Mouse (Mus musculus): ENCODE results near the gene Evx1. TPM values are rescaled to one million over a fixed set of nuclear protein-coding genes. Genes with fewer than 3 reads are reported as not detected.

Evx1 gene
- polyA plus RNA-seq, 1 experiment from 2014 or later: 2.3 TPM

DNA sequence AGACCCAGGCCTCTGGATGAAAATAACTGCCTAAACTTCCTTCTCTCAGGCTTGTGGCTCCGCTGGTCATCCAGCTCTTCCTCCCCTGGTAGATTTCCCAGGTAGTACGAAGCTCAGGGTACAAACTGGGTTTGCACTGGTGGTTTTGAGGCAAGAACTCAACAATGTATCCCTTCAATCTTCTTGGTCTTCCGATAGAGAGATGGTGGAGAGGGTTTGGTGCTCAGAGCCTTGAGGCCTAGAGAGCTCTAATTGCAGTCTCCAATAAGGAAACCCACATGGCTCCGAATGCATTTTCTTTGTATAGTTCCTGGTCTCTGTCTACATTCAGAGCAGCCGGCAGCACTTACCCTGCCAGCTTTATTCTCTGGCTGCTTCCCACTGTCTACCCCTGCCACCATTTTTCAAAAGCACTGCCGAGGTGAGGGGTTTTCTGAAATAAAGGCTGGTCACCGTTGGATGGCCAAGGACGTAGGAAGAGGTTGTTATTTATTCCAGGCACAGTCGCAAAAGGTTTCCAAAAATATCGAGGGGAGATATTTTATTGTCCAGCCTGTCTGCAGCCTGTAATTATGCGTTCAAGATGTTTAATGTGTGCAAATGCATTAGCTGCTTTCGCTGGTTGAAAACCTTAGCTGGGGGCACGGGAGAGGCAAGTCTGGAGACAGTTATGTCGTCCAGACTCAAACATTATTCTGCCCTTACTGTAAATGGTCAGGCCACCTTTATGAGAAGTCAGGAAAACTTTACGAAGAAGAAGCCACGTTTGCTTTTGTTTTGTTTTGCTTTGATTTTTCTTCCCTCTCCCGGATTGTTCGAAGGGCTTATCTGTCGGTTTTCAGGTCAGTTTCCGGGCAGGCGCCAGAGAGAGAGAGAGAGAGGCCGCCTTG, 40.3 kb upstream of the Evx1 start:
- Histone ChIP-seq H3K4me3 (no peak overlapping the region), H3K36me3 (no peaks in the 10 kb centered on the region), H3K4me1 (replicated peaks) (no peaks in the 10 kb centered on the region; the same call in 1 of the 2 replicates), H3K27me3 (peaks cover 99% of the 10 kb centered on the region), H3K9me3 (no peaks in the 10 kb centered on the region), H3K4me2 (no peak overlapping the region), H3K27ac (replicated peaks) (no peak overlapping the region), H3K9ac (no peak overlapping the region)
- WGBS: 3% methylated on average over 22 of the region's 22 CpGs
- no peak for ATAC-seq (ENCODE audit: low read depth)

DNA sequence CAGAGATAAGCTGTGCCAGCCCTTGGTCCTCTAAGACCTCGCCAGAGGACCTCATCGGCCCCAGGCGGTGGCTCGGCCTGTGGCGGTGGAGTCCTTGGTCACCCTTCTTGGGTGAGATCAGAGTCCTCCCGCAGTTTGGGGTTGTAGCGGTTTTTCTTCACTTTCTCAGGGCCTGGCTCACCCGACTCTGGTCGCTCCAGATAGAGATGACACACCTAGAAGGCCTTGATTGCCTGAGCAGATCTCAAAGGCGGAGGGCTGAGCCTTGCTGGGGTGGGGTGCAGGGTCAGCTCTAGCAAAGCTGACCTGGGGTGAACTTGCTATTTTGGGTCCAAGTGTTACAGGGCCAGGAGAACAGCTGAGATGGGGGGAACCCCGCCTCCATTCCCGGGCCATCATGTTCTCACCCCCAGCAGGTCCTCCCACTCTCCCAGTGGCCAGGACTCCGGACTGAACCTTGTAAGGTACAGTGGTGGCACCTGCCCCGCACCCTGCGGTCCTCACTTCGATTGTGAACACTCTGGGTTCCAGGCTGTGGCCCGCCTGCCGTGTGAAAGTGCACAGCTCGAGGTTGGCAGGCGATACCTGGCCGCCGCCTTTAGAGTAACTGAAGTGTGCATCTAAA, 39.5 kb upstream of the Evx1 start:
- no peak overlapping the region for H3K9ac ChIP-seq
- WGBS: under 1% methylated on average over 22 of the region's 22 CpGs
- H3K36me3 ChIP-seq: no peaks in the 10 kb centered on the region
- peaks cover 98% of the 10 kb centered on the region for H3K27me3 ChIP-seq
- no peaks in the 10 kb centered on the region for H3K9me3 ChIP-seq
- no peak overlapping the region for H3K27ac ChIP-seq (replicated peaks)
- no peak for ATAC-seq (ENCODE audit: low read depth)
- no peaks in the 10 kb centered on the region; the same call in 1 of the 2 replicates for H3K4me1 ChIP-seq (replicated peaks)
- no peak overlapping the region for H3K4me3 ChIP-seq
- H3K4me2 ChIP-seq: no peak overlapping the region

DNA sequence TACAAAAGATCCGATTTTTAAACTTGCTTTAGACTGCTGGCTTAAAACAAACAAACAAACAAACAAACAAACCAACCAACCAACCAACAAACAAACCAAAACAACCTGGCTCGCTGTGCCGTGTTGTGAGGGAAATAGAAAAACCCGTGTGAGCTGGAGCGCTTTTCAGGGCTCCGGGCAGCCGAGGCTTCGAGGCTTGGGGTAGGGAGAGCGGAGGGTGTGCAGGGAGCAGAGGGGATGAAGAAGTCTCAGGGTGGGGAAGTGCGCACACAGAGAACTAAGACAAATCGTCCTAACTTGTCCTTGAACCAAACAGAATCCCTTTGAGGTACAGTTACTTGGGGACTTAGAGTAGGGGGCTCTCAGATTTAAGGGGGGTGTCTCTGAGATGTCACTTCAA, 38.7 kb upstream of the Evx1 start:
- H3K9me3 ChIP-seq: no peaks in the 10 kb centered on the region
- WGBS: 2% methylated on average over 11 of the region's 11 CpGs
- no peak for ATAC-seq (ENCODE audit: low read depth)
- H3K9ac ChIP-seq: no peak overlapping the region
- no peak overlapping the region for H3K27ac ChIP-seq (replicated peaks)
- no peak overlapping the region for H3K4me2 ChIP-seq
- no peaks in the 10 kb centered on the region for H3K36me3 ChIP-seq
- no peaks in the 10 kb centered on the region; the same call in 1 of the 2 replicates for H3K4me1 ChIP-seq (replicated peaks)
- no peak overlapping the region for H3K4me3 ChIP-seq
- H3K27me3 ChIP-seq: peaks cover 96% of the 10 kb centered on the region

DNA sequence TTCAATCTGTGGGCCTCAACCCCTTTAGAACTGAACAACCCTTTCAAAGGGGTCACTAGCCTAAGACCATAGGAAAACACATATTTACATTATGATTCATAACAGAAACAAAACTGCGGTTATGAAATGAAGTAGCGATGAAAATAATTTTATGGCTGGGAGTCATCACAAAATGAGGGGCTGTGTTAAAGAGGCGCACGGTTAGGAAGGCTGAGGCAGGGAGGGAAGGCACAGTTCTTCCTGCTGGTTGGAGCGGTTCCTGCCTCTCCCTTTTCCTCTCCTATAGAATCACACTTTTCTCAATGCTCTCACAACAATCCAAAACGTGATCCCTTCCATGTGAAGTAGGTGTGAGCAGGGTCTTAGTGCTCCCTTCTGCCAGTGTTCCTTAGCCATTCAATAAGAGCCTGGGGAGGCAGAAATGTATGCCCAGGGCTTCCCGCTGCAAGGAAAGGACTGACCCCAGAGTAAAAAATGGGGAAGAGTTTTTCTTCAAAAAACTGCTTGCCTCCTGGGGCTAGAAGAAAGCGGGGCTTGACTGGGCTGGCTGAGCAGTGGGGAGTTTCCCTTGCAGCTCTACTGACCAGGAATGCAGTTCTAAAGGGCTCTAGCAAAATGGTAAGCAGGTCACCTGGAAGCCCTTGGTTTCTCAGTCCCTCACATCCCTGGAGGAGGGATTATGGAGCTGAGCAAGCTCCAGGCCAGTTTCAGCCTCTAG, 37.6 kb upstream of the Evx1 start:
- Histone ChIP-seq H3K9ac (no peak overlapping the region), H3K4me2 (no peak overlapping the region), H3K27me3 (peaks cover 96% of the 10 kb centered on the region), H3K36me3 (no peaks in the 10 kb centered on the region), H3K9me3 (no peaks in the 10 kb centered on the region), H3K4me1 (replicated peaks) (no peaks in the 10 kb centered on the region), H3K4me3 (no peak overlapping the region), H3K27ac (replicated peaks) (no peak overlapping the region)
- no peak for ATAC-seq (ENCODE audit: low read depth)
- WGBS: 5% methylated on average over 8 of the region's 8 CpGs

DNA sequence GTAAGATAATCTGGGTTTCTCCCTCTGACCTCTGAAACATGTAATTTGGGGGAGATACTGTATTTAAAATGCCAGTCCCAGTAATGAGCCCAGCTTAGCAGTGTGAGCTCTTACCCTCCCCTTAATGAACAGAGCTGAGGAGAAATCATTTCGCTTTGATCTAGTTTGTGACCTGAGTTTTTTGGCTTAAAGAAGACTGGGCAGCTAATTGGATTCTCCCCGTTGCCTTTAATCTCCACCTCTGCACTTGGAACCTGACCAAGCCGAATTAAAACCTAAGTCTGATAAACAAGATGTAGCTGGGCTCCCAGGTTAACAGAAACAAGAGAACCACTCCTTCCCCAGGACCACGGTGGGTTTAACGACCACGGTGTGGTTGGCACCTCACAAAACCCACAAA, 36.9 kb upstream of the Evx1 start:
- Histone ChIP-seq H3K4me2 (no peak overlapping the region), H3K27me3 (peaks cover 96% of the 10 kb centered on the region), H3K9me3 (no peaks in the 10 kb centered on the region), H3K9ac (no peak overlapping the region), H3K27ac (replicated peaks) (no peak overlapping the region), H3K4me3 (no peak overlapping the region), H3K36me3 (no peaks in the 10 kb centered on the region), H3K4me1 (replicated peaks) (no peaks in the 10 kb centered on the region)
- WGBS: under 1% methylated on average over 6 of the region's 6 CpGs
- ATAC-seq (ENCODE audit: low read depth): no peak

DNA sequence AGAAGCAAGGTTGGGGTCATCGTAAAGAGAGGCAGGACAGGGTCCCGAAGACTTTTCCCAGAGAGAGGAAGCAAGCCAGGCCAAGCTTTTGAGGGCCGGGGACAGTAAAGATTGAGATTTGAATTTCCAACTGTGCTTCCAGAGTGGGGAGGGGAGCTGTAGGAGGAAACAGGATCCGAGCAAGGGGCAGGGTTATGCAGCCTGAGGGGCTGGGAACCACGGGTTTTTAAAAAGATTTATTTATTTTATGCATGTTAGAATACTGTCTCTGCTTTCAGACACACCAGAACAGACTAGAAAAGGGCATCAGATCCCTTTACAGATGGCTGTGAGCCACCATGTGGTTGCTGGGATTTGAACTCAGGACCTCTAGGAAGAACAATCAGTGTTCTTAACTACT, 36.4 kb upstream of the Evx1 start:
- Histone ChIP-seq H3K27me3 (peaks cover 94% of the 10 kb centered on the region), H3K9ac (no peak overlapping the region), H3K27ac (replicated peaks) (no peak overlapping the region), H3K4me3 (no peak overlapping the region), H3K4me1 (replicated peaks) (no peaks in the 10 kb centered on the region), H3K36me3 (no peaks in the 10 kb centered on the region), H3K4me2 (no peak overlapping the region), H3K9me3 (no peaks in the 10 kb centered on the region)
- WGBS: 3% methylated on average over 5 of the region's 5 CpGs
- no peak for ATAC-seq (ENCODE audit: low read depth)

DNA sequence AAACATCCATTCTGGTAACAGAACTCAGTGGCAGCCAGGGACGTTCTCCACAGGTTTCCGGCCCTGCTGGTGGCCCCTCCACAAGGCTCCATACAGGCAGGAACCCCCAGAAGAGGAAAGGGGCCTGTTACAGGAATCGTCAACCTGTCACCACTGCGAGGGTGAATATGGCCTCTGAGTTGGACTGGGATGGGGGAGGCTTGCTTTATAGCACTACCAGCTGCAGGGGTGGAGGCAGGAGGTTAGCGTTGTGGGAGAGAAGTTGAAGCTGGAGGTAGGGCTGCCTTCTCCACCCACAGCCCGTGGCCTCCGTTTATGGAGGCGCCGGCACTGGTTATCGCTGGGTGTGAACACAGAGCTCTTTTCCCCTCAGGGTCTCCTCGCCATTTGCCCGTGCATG, 32.2 kb upstream of the Evx1 start:
- no peak overlapping the region for H3K4me3 ChIP-seq
- no peaks in the 10 kb centered on the region for H3K36me3 ChIP-seq
- no peak overlapping the region for H3K4me2 ChIP-seq
- WGBS: 48% methylated on average over 12 of the region's 12 CpGs
- H3K27ac ChIP-seq (replicated peaks): no peak overlapping the region
- no peak overlapping the region for H3K9ac ChIP-seq
- H3K4me1 ChIP-seq (replicated peaks): no peaks in the 10 kb centered on the region
- peaks cover 83% of the 10 kb centered on the region for H3K27me3 ChIP-seq
- ATAC-seq (ENCODE audit: low read depth): no peak
- no peaks in the 10 kb centered on the region for H3K9me3 ChIP-seq

DNA sequence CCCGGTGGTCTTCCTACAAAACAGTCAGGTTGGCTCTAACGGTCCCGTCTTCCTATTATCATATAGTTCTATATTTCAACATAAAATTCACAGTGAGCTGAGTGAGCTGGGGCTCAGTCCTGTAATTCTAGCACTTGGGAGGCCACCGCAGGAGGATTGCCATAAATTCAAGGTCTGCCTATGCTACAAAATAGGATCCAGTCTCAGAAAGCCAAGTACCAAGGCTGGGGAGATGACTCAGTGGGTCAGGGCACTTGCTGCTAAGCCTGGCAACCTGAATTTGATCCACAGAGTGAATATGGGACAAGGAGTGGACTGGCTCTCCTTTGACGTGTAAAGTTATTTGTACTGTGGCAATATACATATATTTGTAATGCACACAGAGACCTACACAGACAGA, 29.4 kb upstream of the Evx1 start:
- no peak overlapping the region for H3K9ac ChIP-seq
- H3K4me1 ChIP-seq (replicated peaks): no peaks in the 10 kb centered on the region
- no peak overlapping the region for H3K4me3 ChIP-seq
- H3K9me3 ChIP-seq: no peaks in the 10 kb centered on the region
- H3K27me3 ChIP-seq: peaks cover 79% of the 10 kb centered on the region
- no peak overlapping the region for H3K27ac ChIP-seq (replicated peaks)
- H3K4me2 ChIP-seq: no peak overlapping the region
- H3K36me3 ChIP-seq: no peaks in the 10 kb centered on the region
- no peak for ATAC-seq (ENCODE audit: low read depth)
- WGBS: 89% methylated on average over 5 of the region's 5 CpGs

DNA sequence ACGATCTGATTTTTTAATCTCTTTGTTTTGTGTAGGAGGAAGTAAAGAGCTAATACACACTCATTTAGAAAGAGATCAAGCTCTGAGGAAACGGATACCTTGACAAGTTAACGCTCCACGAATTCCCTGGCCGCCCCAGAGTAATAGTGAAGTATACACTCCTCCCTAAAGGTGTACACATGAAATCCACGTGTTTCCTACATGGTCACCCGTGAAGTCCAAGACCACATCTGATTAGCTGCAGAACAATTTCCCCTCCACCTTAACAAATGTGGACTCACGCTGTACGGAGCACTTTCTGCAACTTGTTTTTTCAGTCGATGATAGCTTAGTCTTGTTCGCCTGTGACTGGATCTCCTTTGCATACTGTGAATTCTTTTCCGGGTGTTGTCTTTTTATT, 23.1 kb upstream of the Evx1 start:
- Histone ChIP-seq H3K27me3 (peaks cover 87% of the 10 kb centered on the region), H3K4me3 (no peak overlapping the region), H3K4me1 (replicated peaks) (peaks cover 7% of the 10 kb centered on the region), H3K9me3 (no peaks in the 10 kb centered on the region), H3K9ac (no peak overlapping the region), H3K27ac (replicated peaks) (no peak overlapping the region), H3K36me3 (no peaks in the 10 kb centered on the region), H3K4me2 (no peak overlapping the region)
- WGBS: 25% methylated on average over 12 of the region's 12 CpGs
- no peak for ATAC-seq (ENCODE audit: low read depth)

DNA sequence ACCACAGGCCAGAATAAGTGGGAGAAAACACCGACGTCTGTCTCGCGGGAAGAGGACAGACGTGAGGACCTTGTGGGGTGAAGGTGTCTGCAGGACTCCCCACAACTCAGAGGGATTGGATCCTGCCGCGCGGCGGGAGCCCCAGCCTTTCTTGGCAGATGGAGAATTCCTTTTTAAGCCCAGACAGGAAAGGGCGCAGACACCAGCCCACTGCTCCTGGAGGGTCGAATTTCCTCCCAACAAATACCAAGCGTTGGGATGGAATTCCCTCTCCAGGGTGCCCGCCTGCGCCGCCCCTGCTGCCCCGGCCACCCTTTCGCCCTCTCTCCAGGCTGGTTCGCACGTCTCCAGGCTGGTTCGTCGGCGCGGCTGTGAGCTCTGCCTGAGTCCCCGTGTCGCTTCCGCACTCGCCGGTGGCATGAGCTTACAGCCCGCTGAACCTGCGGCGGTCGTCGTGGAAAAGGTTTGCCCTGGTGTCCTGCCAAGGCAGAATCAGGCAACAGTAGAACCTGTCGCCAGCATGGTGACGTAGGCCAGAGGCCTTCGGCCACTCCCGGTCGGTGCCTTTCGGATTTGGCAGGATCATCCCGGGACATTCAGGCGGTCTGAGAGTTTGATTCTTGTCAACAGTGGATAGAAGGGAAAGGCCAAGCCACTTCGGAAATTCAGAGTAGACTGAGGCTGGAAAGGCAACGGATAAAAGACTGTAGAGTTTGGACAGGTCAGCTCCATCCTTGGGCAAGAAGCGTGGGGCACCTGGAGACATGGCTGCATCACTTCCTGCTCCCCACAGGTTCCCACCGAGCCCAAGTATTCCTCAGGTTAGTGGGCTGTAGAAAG, 22.1 kb upstream of the Evx1 start:
- Histone ChIP-seq H3K27me3 (peaks cover 91% of the 10 kb centered on the region), H3K4me1 (replicated peaks) (peaks cover 7% of the 10 kb centered on the region), H3K27ac (replicated peaks) (no peak overlapping the region), H3K9me3 (no peaks in the 10 kb centered on the region), H3K4me3 (peak overlapping the region; percentile 17; the same call in 1 of the 2 replicates), H3K4me2 (peak overlapping the region; percentile 44), H3K9ac (no peak overlapping the region), H3K36me3 (no peaks in the 10 kb centered on the region)
- WGBS: 2% methylated on average over 45 of the region's 45 CpGs
- ATAC-seq (ENCODE audit: low read depth): no peak

DNA sequence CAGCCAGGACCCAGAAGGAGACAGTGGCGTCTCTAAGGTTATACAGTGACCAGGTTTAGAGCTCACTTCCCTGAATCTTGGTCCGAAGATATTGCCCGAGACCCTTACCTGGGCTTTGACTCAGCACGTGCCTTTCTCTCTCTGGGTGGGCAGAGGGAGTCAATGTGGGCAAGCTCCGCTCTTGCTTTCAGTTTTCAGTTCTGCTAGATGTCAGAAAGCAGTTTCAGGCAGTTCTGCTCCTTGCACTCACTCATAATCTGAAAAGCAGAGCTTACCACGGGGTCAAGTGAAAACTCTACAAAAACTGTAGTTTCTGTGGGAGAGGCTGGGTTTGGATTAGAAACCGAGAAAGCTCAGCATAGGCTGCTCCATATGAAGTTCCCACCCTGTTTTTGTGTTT, 21.0 kb upstream of the Evx1 start:
- no peak for ATAC-seq (ENCODE audit: low read depth)
- H3K9me3 ChIP-seq: no peaks in the 10 kb centered on the region
- H3K4me2 ChIP-seq: no peak overlapping the region
- peaks cover 7% of the 10 kb centered on the region for H3K4me1 ChIP-seq (replicated peaks)
- peaks cover 92% of the 10 kb centered on the region for H3K27me3 ChIP-seq
- no peaks in the 10 kb centered on the region for H3K36me3 ChIP-seq
- WGBS: 62% methylated on average over 7 of the region's 7 CpGs
- no peak overlapping the region for H3K9ac ChIP-seq
- H3K4me3 ChIP-seq: no peak overlapping the region
- H3K27ac ChIP-seq (replicated peaks): no peak overlapping the region

Data from neural tube, embryonic 13.5 days (tissue).